Mouse (Mus musculus) heart, adult 2 months (tissue): ENCODE measurements at regions not wholly inside any gene's neighbourhood (a gene's known extent, or its start where the extent isn't known, plus 50 kb on each side); places are given as distances from the start of the nearest gene placed in this dataset.

Experiments used
- DNase-seq, 2 experiments: peaks; one replicate each; pipeline ENCODE4 v3.0.0; 2021
- H3K27ac ChIP-seq: fragments of 200-600 bp; 2 replicates; pipeline ENCODE4 v1.8.1; 2022
- H3K27me3 ChIP-seq: fragments of 200-500 bp; 2 replicates; pipeline ENCODE4 v1.6.1; 2012; ENCODE audit warnings: mild to moderate bottlenecking, low read length, inconsistent platforms, mixed read lengths; ENCODE audit not compliant: control insufficient read depth, insufficient read depth
- H3K36me3 ChIP-seq: fragments of 200-500 bp; 2 replicates; pipeline ENCODE4 v1.6.1; 2012; ENCODE audit warnings: low read length, inconsistent platforms; ENCODE audit not compliant: control insufficient read depth, insufficient read depth
- H3K4me1 ChIP-seq: fragments of 200-500 bp; 2 replicates; pipeline ENCODE4 v1.6.1; 2011; ENCODE audit warnings: low read length; ENCODE audit not compliant: control insufficient read depth, insufficient read depth
- H3K4me3 ChIP-seq: fragments of 200-600 bp; 2 replicates; pipeline ENCODE4 v1.8.1; 2022
- H3K79me2 ChIP-seq: fragments of 200-500 bp; replicated peaks from 2 replicates; pipeline ENCODE4 v1.6.1; 2012; ENCODE audit warnings: mild to moderate bottlenecking, inconsistent platforms, low read length, moderate library complexity, mixed read lengths; ENCODE audit not compliant: control insufficient read depth, insufficient read depth
- H3K9ac ChIP-seq: fragments of 200-500 bp; 2 replicates; pipeline ENCODE4 v1.6.1; 2012; ENCODE audit warnings: low read depth, mild to moderate bottlenecking, control low read depth, inconsistent platforms, low read length, mixed read lengths
- CTCF ChIP-seq: fragments of 200-600 bp; IDR thresholded peaks from 2 replicates; pipeline ENCODE4 v1.8.1; 2022; ENCODE audit warnings: antibody characterized with exemption, mild to moderate bottlenecking, moderate library complexity
- EP300 ChIP-seq: fragments of 200-500 bp; IDR thresholded peaks from 2 replicates; pipeline ENCODE4 v1.6.1; 2011; ENCODE audit warnings: low read depth, low read length, control low read depth; ENCODE audit not compliant: insufficient read depth
- POLR2A ChIP-seq: fragments of 200-500 bp; IDR thresholded peaks from 2 replicates; pipeline ENCODE4 v1.6.1; 2011; ENCODE audit warnings: mild to moderate bottlenecking, low read depth, low read length, control low read depth; ENCODE audit not compliant: insufficient read depth
- WGBS: fragments of 180-500 bp; shearing (Covaris S2); methylation state at CpG from one replicate; pipeline ENCODE4 v1.1.7; 2018; 5-methylcytosine and 5-hydroxymethylcytosine counted together
- intact Hi-C: fragments of 180-260 bp; cut with DNase I; formaldehyde crosslinking; loops from one replicate; pipeline ENCODE4 v1.15.1; 2025

GRCm38 (mm10) chr15:59146586-59147085, 257.5 kb downstream of the Gm49356 start:
- H3K36me3 ChIP-seq, result no peaks in the 10 kb centered on the region
- no peak overlapping the region for H3K27ac ChIP-seq
- intact Hi-C loops, result no loop called here
- TF ChIP-seq POLR2A (no peak), CTCF (no peak), EP300 (no peak)
- no peak for DNase-seq
- H3K4me1 ChIP-seq, result no peaks in the 10 kb centered on the region; the same call in 1 of the 2 replicates
- H3K27me3 ChIP-seq, result no peaks in the 10 kb centered on the region
- no peak overlapping the region for H3K9ac ChIP-seq
- no peak overlapping the region for H3K4me3 ChIP-seq
- H3K79me2 ChIP-seq, result no peaks in the 10 kb centered on the region
- 54% methylated on average over 10 of the region's 11 CpGs for WGBS

GRCm38 (mm10) chr15:59148531-59148930, 259.4 kb downstream of the Gm49356 start:
- 81% methylated on average over 5 of the region's 5 CpGs for WGBS
- TF ChIP-seq CTCF (no peak), POLR2A (no peak)
- no peak overlapping the region for H3K9ac ChIP-seq
- H3K4me3 ChIP-seq, result no peak overlapping the region
- H3K4me1 ChIP-seq, result no peaks in the 10 kb centered on the region; the same call in 1 of the 2 replicates
- no peaks in the 10 kb centered on the region for H3K27me3 ChIP-seq
- intact Hi-C loops, result no loop called here
- H3K36me3 ChIP-seq, result no peaks in the 10 kb centered on the region
- no peak overlapping the region for H3K27ac ChIP-seq
- DNase-seq, result no peak
- H3K79me2 ChIP-seq, result no peaks in the 10 kb centered on the region

- Histone ChIP-seq H3K27me3 (no peaks in the 10 kb centered on the region), H3K4me3 (no peak overlapping the region), H3K79me2 (no peaks in the 10 kb centered on the region), H3K36me3 (no peaks in the 10 kb centered on the region), H3K9ac (no peak overlapping the region), H3K27ac (no peak overlapping the region), H3K4me1 (peaks cover 3% of the 10 kb centered on the region; the same call in 1 of the 2 replicates)
- intact Hi-C loops, result no loop called here
- no peak for DNase-seq
- WGBS, result 79% methylated on average over 5 of the region's 5 CpGs
- TF ChIP-seq CTCF, result no peak
- no peak for TF ChIP-seq POLR2A
- no peak for TF ChIP-seq EP300
Observed at GRCm38 (mm10) chr15:59151506-59151905, 262.4 kb downstream of the Gm49356 start.

GRCm38 (mm10) chr15:59152786-59153388, 263.8 kb downstream of the Gm49356 start:
- Histone ChIP-seq H3K79me2 (no peaks in the 10 kb centered on the region), H3K27ac (no peak overlapping the region), H3K36me3 (no peaks in the 10 kb centered on the region), H3K27me3 (no peaks in the 10 kb centered on the region), H3K9ac (no peak overlapping the region), H3K4me1 (peaks cover 3% of the 10 kb centered on the region; the same call in 1 of the 2 replicates), H3K4me3 (no peak overlapping the region)
- TF ChIP-seq EP300 (no peak), POLR2A (no peak), CTCF (no peak)
- 94% methylated on average over 6 of the region's 6 CpGs for WGBS
- DNase-seq, result no peak
- intact Hi-C loops, result no loop called here

GRCm38 (mm10) chr15:59153416-59154250, 264.5 kb downstream of the Gm49356 start:
- intact Hi-C loops, result no loop called here
- 77% methylated on average over 16 of the region's 16 CpGs for WGBS
- Histone ChIP-seq H3K4me1 (peaks cover 3% of the 10 kb centered on the region; the same call in 1 of the 2 replicates), H3K36me3 (no peaks in the 10 kb centered on the region), H3K4me3 (no peak overlapping the region), H3K9ac (no peak overlapping the region), H3K27ac (no peak overlapping the region), H3K79me2 (no peaks in the 10 kb centered on the region), H3K27me3 (no peaks in the 10 kb centered on the region)
- DNase-seq, result no peak
- TF ChIP-seq EP300 (no peak), POLR2A (no peak), CTCF (no peak)
